Comparison of ENCODE assay signal across 23 mouse cellular contexts in genomic region chr16:94140746-94141145, GRCm38 (mm10). TPM values are rescaled to one million over a fixed set of nuclear protein-coding genes. Genes with fewer than 3 reads are reported as not detected.
DNase-seq lines count a peak whose midpoint lies in the region; ATAC-seq lines count a peak whose summit lies in the region.
"Had no signal": no experiment of that assay in that cellular context is flagged by ENCODE, and none has a peak within 500 bp of the region (broad histone marks: within the 10 kb centered on the region; RNA-seq: fewer than 3 reads in every experiment).

No protein-coding gene starts in this region.

- peaks cover 28% of the 10 kb centered on the region for H3K4me1 ChIP-seq in kidney, embryonic 16.5 days (ENCODE audit: insufficient read depth, low read length)
- H3K4me1 ChIP-seq in liver, embryonic 12.5 days, result 0 out of 2 replicates have a peak, but pooled peaks cover 7% of the 10 kb centered on the region

- intact Hi-C loops in left cerebral cortex, postnatal 25 days (cut with DNase I), result no loop called here

- 0 out of 2 replicates have a peak, but pooled peaks have one; percentile 22 for ATAC-seq in kidney, embryonic 16.5 days (ENCODE audit: low FRiP score, low TSS enrichment)
- no peak for ATAC-seq in liver, embryonic 12.5 days
- ATAC-seq: forebrain, embryonic 14.5 days had no signal

- H3K27me3 ChIP-seq in kidney, embryonic 16.5 days (ENCODE audit: insufficient read depth, low read length), result peaks cover 13% of the 10 kb centered on the region
- peaks cover 31% of the 10 kb centered on the region for H3K27me3 ChIP-seq in liver, embryonic 12.5 days (replicated peaks)

- DNase-seq in kidney, postnatal 36 days, result no peak
- peak; percentile 31 to 57 for DNase-seq in left cerebral cortex, postnatal 25 days (ENCODE audit: low spot score in 2 of 2)
- no peak for DNase-seq in left cerebral cortex, adult 8-10 months (ENCODE audit: low spot score in 2 of 2)
- peak; percentile 40 for DNase-seq in right cerebral cortex, postnatal 25 days
- no peak for DNase-seq in right cerebral cortex, adult 18-20 months
- DNase-seq: adrenal gland, adult 8-10 months; adrenal gland, postnatal 36 days; cerebellum, adult 11 months; cerebellum, adult 8-10 months; cerebellum, postnatal 14 days; gastrocnemius, postnatal 10 days; heart, adult 18-20 months; heart, postnatal 10 days; heart, postnatal 4 days had no signal

- no peak overlapping the region for H3K4me3 ChIP-seq in kidney, embryonic 16.5 days (ENCODE audit: low read length)
- no peak overlapping the region for H3K4me3 ChIP-seq in liver, embryonic 12.5 days
- H3K4me3 ChIP-seq: embryonic facial prominence, embryonic 15.5 days; erythroblast, embryonic 14.5 days; forebrain, embryonic 10.5 days; heart, embryonic 10.5 days; hindbrain, embryonic 12.5 days had no signal

- H3K27ac ChIP-seq in kidney, embryonic 16.5 days (ENCODE audit: low read length), result peak overlapping the region; percentile 54
- H3K27ac ChIP-seq in liver, embryonic 12.5 days, result no peak overlapping the region
- H3K27ac ChIP-seq: embryonic facial prominence, embryonic 15.5 days; forebrain, embryonic 10.5 days; heart, embryonic 10.5 days; hindbrain, embryonic 12.5 days had no signal

- H3K36me3 ChIP-seq in kidney, embryonic 16.5 days (ENCODE audit: insufficient read depth, low read length), result 0 out of 2 replicates have a peak, but pooled peaks cover 4% of the 10 kb centered on the region
- no peaks in the 10 kb centered on the region for H3K36me3 ChIP-seq in liver, embryonic 12.5 days
- H3K36me3 ChIP-seq: embryonic facial prominence, embryonic 15.5 days; hindbrain, embryonic 12.5 days had no signal

- H3K4me2 ChIP-seq in kidney, embryonic 16.5 days (replicated peaks; ENCODE audit: low read depth, low read length), result no peak overlapping the region
- H3K4me2 ChIP-seq in liver, embryonic 12.5 days, result no peak overlapping the region
- H3K4me2 ChIP-seq: embryonic facial prominence, embryonic 15.5 days; hindbrain, embryonic 12.5 days had no signal

- 41% methylated on average over 10 of the region's 10 CpGs for whole genome bisulfite sequencing in kidney, embryonic 16.5 days
- WGBS in liver, embryonic 12.5 days (ENCODE audit: insufficient replicate concordance), result 63% methylated on average over 10 of the region's 10 CpGs

- H3K9me3 ChIP-seq in kidney, embryonic 16.5 days (ENCODE audit: low read length), result peaks cover 4% of the 10 kb centered on the region
- H3K9me3 ChIP-seq in liver, embryonic 12.5 days (replicated peaks), result no peaks in the 10 kb centered on the region
- H3K9me3 ChIP-seq: embryonic facial prominence, embryonic 15.5 days; heart, embryonic 10.5 days; hindbrain, embryonic 12.5 days had no signal

- H3K9ac ChIP-seq in kidney, embryonic 16.5 days (replicated peaks; ENCODE audit: low read length), result no peak overlapping the region
- no peak overlapping the region for H3K9ac ChIP-seq in liver, embryonic 12.5 days
- H3K9ac ChIP-seq: embryonic facial prominence, embryonic 15.5 days; hindbrain, embryonic 12.5 days had no signal

RNA-seq across cellular contexts. Expression of gene Sim2, which starts 56.0 kb away (rescaled TPM):
- polyA plus RNA-seq in kidney, embryonic 16.5 days (2015; fragmentation: Nextera tagmentation; extraction: Ambion mirVana), result 1.3 and 1.7 TPM in 2 replicates
- total RNA-seq in left cerebral cortex, postnatal 25 days (2021), result not detected
- total RNA-seq in left cerebral cortex, adult 8-10 months (2022), result under 1 TPM in 2 of 4 experiments, not detected in 2; 0.09 to 0.25 TPM
- not detected in 2 replicates for polyA plus RNA-seq in liver, embryonic 12.5 days (2016; fragmentation: Nextera tagmentation; extraction: Ambion mirVana)
- total RNA-seq: adrenal gland, adult 8-10 months; adrenal gland, postnatal 36 days; common myeloid progenitor, adult 5-6 weeks; heart, postnatal 10 days; heart, postnatal 4 days had no signal
- polyA plus RNA-seq: erythroblast, embryonic 14.5 days had no signal

Comparison
In these comparisons a context has a peak if more than half of its experiments do, and no peak if none do; other contexts are left out.
1. DNase-seq: peak in left cerebral cortex, postnatal 25 days (2 of 2) and right cerebral cortex, postnatal 25 days (single experiment); none in kidney, postnatal 36 days (0 of 2), left cerebral cortex, adult 8-10 months (0 of 2) and right cerebral cortex, adult 18-20 months (single experiment).